Mouse (Mus musculus) heart, embryonic 15.5 days (tissue): Measurements from ENCODE around the gene Grm1. TPM values are rescaled to one million over a fixed set of nuclear protein-coding genes. Genes with fewer than 3 reads are reported as not detected.

Experiments
- ATAC-seq: fragments of 200-750 bp; cut with Nextera tagmentation; replicated peaks from 2 replicates; pipeline ENCODE4 v1.8.0; 2017; ENCODE audit warnings: low read depth, moderate TSS enrichment; ENCODE audit not compliant: insufficient number of reproducible peaks, insufficient read depth, low FRiP score
- H3K27ac ChIP-seq: fragments of 300-500 bp; sonication (generic); 2 replicates; pipeline ENCODE4 v1.5.1; 2015; ENCODE audit warnings: mild to moderate bottlenecking, inconsistent platforms
- H3K27me3 ChIP-seq: fragments of 300-500 bp; sonication (generic); 2 replicates; pipeline ENCODE4 v1.6.1; 2015; ENCODE audit warnings: inconsistent platforms
- H3K36me3 ChIP-seq: fragments of 300-500 bp; sonication (generic); 2 replicates; pipeline ENCODE4 v1.6.1; 2015; ENCODE audit warnings: mild to moderate bottlenecking, inconsistent platforms
- H3K4me1 ChIP-seq: fragments of 300-500 bp; sonication (generic); replicated peaks from 2 replicates; pipeline ENCODE4 v1.6.1; 2015; ENCODE audit warnings: inconsistent platforms
- H3K4me2 ChIP-seq: fragments of 300-500 bp; sonication (generic); 2 replicates; pipeline ENCODE4 v1.6.1; 2015; ENCODE audit warnings: inconsistent platforms, mild to moderate bottlenecking, moderate library complexity
- H3K4me3 ChIP-seq: fragments of 300-500 bp; sonication (generic); 2 replicates; pipeline ENCODE4 v1.5.1; 2015; ENCODE audit warnings: mild to moderate bottlenecking, inconsistent platforms
- H3K9ac ChIP-seq: fragments of 300-500 bp; sonication (generic); 2 replicates; pipeline ENCODE4 v1.6.1; 2015; ENCODE audit warnings: mild to moderate bottlenecking, inconsistent platforms
- H3K9me3 ChIP-seq: fragments of 300-500 bp; sonication (generic); replicated peaks from 2 replicates; pipeline ENCODE4 v1.6.1; 2016; ENCODE audit warnings: inconsistent platforms
- WGBS: fragments of 180-500 bp; shearing (Covaris S2); methylation state at CpG from one replicate; pipeline ENCODE4 v1.1.7; 2015; ENCODE audit warnings: mixed read lengths; 5-methylcytosine and 5-hydroxymethylcytosine counted together
- polyA plus RNA-seq: library from polyadenylated mRNA; unstranded; fragments of >200 nt; fragmentation: Nextera tagmentation; extraction: Ambion mirVana; gene quantifications from 2 replicates; pipeline ENCODE4 v1.2.1, GENCODE M21; 2015

Gene Grm1
- polyA plus RNA-seq, 1 experiment from 2014 or later: 0.08 TPM

- no peak for ATAC-seq
- H3K4me3 ChIP-seq: no peak overlapping the region
- 59% methylated on average over 2 of the region's 2 CpGs for WGBS
- H3K27ac ChIP-seq: no peak overlapping the region
- no peaks in the 10 kb centered on the region for H3K36me3 ChIP-seq
- H3K4me2 ChIP-seq: no peak overlapping the region
- H3K27me3 ChIP-seq: no peaks in the 10 kb centered on the region
- no peaks in the 10 kb centered on the region for H3K4me1 ChIP-seq
- H3K9ac ChIP-seq: no peak overlapping the region
- no peaks in the 10 kb centered on the region for H3K9me3 ChIP-seq
Measured at GRCm38 (mm10) chr10:10760801-10761200, 321.4 kb downstream of the Grm1 start.

DNA sequence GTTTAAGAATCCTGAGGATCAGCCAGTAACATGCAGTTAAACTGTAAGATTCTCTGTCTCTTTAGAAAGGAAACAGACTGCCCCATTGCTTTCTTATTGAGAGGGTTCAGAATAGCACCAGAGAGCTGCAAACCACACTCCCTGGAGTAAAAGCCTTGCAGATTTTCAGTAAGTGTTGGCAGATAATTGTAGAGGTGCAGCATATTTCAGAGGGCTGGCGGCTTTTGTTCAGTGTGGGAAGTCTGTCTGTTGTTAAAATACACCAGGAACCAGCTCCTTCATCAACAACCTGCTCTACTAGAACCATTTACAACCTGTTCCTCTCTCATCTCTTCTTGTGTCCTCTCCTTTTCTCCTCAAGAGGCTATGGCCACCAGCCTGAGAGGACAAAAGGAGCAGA, 331.1 kb downstream of the Grm1 start:
- no peak overlapping the region for H3K27ac ChIP-seq
- H3K9me3 ChIP-seq: no peaks in the 10 kb centered on the region
- WGBS: 56% methylated on average over 1 of the region's 1 CpGs
- H3K4me2 ChIP-seq: no peak overlapping the region
- H3K9ac ChIP-seq: no peak overlapping the region
- no peak overlapping the region for H3K4me3 ChIP-seq
- no peaks in the 10 kb centered on the region for H3K36me3 ChIP-seq
- no peak for ATAC-seq
- H3K4me1 ChIP-seq: no peaks in the 10 kb centered on the region
- no peaks in the 10 kb centered on the region for H3K27me3 ChIP-seq

DNA sequence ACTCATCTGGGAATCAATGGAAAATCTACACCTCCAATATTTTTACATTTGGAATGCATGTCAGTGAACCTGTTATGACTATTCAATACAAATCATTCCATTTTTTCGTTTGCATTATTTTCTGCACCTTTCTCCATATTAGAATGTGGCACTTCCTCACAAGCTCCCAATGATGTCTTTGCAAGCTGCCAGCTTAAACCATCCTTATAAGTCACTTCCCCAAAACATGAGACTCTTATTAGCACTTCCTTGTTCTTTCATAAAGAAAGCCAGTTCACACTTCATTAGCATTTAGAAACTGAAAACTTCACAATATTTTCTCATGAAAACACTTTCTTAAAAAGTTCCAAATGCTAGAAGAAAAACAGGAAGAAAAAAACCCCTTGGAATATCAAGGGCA, 338.1 kb downstream of the Grm1 start:
- 51% methylated on average over 1 of the region's 1 CpGs for WGBS
- no peak overlapping the region for H3K9ac ChIP-seq

DNA sequence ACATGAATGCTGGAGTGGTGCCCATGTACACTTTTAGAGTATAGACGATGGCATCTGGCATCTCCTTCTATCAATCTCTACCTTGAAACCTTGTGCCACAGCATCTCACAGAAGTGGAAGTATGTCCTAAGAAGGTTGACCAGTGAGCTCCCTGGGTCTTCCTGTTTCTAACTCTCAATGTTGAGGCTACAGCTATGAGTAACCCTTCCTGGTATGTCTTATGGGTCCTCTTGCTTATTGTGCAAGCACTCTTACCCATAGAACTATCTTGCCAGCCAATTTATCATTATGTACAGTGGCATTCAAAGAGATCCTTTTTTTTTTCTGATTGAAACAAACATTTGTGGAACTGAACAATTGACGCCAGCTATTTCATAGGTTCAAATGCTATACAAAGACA, 340.0 kb downstream of the Grm1 start:
- Histone ChIP-seq H3K9ac (no peak overlapping the region), H3K4me2 (no peak overlapping the region), H3K4me1 (0 out of 2 replicates have a peak, but pooled peaks cover 2% of the 10 kb centered on the region), H3K9me3 (no peaks in the 10 kb centered on the region), H3K27me3 (no peaks in the 10 kb centered on the region), H3K36me3 (no peaks in the 10 kb centered on the region), H3K27ac (no peak overlapping the region), H3K4me3 (no peak overlapping the region)
- no peak for ATAC-seq
- WGBS: 88% methylated on average over 2 of the region's 2 CpGs

More for the DNA sequence above, 338.1 kb downstream of the Grm1 start:
- Histone ChIP-seq H3K4me1 (no peaks in the 10 kb centered on the region), H3K27me3 (no peaks in the 10 kb centered on the region), H3K4me3 (no peak overlapping the region), H3K4me2 (no peak overlapping the region), H3K27ac (no peak overlapping the region), H3K36me3 (no peaks in the 10 kb centered on the region), H3K9me3 (no peaks in the 10 kb centered on the region)
- ATAC-seq: no peak

GRCm38 (mm10) chr10:10741314-10741713, 340.8 kb downstream of the Grm1 start:
- Histone ChIP-seq H3K4me3 (no peak overlapping the region), H3K4me2 (no peak overlapping the region), H3K9ac (no peak overlapping the region), H3K36me3 (no peaks in the 10 kb centered on the region), H3K9me3 (no peaks in the 10 kb centered on the region), H3K4me1 (0 out of 2 replicates have a peak, but pooled peaks cover 2% of the 10 kb centered on the region), H3K27ac (no peak overlapping the region), H3K27me3 (no peaks in the 10 kb centered on the region)
- 87% methylated on average over 5 of the region's 5 CpGs for WGBS
- no peak for ATAC-seq

DNA sequence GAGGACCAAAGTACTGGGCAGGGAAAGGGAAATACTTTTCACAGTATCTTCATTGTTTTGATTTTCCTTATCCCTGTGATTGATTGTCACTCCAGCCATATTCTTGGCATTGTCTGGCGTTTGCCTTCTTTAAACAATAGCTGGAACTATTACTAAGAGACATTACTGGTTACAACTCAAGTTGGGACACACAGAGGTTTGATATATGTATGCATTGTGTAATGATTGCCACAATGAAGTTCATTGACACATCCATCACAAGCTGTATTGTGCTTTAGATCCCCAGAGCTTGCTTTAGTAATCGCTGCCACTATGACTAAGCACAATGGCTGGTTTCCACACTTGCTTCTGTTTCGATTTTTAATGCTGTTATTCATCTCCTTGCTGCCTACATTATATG, 341.4 kb downstream of the Grm1 start:
- Histone ChIP-seq H3K4me3 (no peak overlapping the region), H3K4me2 (no peak overlapping the region), H3K9ac (no peak overlapping the region), H3K27ac (no peak overlapping the region), H3K36me3 (no peaks in the 10 kb centered on the region), H3K9me3 (no peaks in the 10 kb centered on the region), H3K4me1 (0 out of 2 replicates have a peak, but pooled peaks cover 2% of the 10 kb centered on the region), H3K27me3 (no peaks in the 10 kb centered on the region)
- 66% methylated on average over 3 of the region's 3 CpGs for WGBS
- no peak for ATAC-seq

DNA sequence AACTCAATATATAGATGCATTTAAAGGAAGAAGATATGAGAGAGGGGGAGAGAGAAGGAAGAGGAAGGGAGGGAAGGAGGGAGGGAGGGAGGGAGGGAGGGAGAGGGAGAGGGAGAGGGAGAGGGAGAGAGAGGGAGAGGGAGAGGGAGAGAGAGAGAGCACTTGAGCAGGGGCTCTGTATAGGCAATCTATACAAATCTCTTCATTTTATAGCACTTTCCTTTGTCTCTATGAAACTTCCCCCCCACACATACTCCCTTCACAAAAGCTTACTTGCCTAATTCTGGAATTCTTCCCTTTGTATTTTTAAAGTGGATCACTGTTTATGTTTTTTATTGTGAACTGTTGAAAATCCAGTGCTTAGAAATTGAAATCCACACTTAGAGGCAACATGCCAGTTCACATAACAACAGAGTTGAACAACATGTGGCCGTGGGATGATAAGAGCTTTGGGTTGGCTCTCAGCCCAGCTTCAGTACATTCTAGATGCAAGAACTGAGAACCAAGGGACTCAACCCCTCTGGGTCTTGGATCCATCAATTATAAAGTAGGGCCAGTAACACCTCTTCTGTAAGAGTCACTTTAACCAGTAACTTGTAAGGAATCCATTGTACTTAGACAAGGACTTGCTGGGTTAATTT, 345.0 kb downstream of the Grm1 start:
- Histone ChIP-seq H3K4me2 (no peak overlapping the region), H3K36me3 (no peaks in the 10 kb centered on the region), H3K27me3 (no peaks in the 10 kb centered on the region), H3K9me3 (no peaks in the 10 kb centered on the region), H3K4me3 (no peak overlapping the region), H3K9ac (no peak overlapping the region), H3K27ac (no peak overlapping the region), H3K4me1 (0 out of 2 replicates have a peak, but pooled peaks cover 2% of the 10 kb centered on the region)
- no peak for ATAC-seq
- WGBS: 4% methylated on average over 1 of the region's 1 CpGs

DNA sequence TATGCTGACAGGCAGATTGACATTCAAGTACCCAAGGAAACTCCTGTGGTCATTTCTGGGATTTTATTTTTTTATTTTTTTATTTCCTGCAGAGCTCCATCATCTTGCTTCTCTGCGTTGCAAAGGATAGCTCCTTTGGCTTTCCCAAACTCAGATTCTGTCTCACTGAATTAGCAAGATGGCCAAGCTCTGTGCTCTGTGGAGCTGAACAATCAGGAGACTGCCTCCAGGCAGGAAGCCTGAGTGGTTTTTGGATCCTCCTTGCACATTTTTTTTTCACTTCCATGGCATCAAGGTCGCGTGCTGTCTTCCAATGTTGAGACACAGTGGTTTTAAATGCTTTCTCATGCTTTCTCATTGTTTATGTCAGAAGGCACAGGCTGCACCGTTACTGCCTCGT, 347.6 kb downstream of the Grm1 start:
- Histone ChIP-seq H3K27ac (no peak overlapping the region), H3K4me2 (no peak overlapping the region), H3K4me3 (no peak overlapping the region), H3K27me3 (no peaks in the 10 kb centered on the region), H3K9me3 (no peaks in the 10 kb centered on the region), H3K36me3 (no peaks in the 10 kb centered on the region), H3K9ac (no peak overlapping the region), H3K4me1 (0 out of 2 replicates have a peak, but pooled peaks cover 2% of the 10 kb centered on the region)
- no peak for ATAC-seq
- 63% methylated on average over 5 of the region's 5 CpGs for WGBS

GRCm38 (mm10) chr10:10733092-10733491, 349.1 kb downstream of the Grm1 start:
- no peak for ATAC-seq
- H3K27me3 ChIP-seq: no peaks in the 10 kb centered on the region
- no peak overlapping the region for H3K4me3 ChIP-seq
- no peaks in the 10 kb centered on the region for H3K36me3 ChIP-seq
- WGBS: 70% methylated on average over 5 of the region's 5 CpGs
- H3K4me2 ChIP-seq: no peak overlapping the region
- H3K27ac ChIP-seq: no peak overlapping the region
- 0 out of 2 replicates have a peak, but pooled peaks cover 2% of the 10 kb centered on the region for H3K4me1 ChIP-seq
- no peaks in the 10 kb centered on the region for H3K9me3 ChIP-seq
- no peak overlapping the region for H3K9ac ChIP-seq

GRCm38 (mm10) chr10:10726501-10726900, 355.7 kb downstream of the Grm1 start:
- Histone ChIP-seq H3K4me3 (no peak overlapping the region), H3K4me1 (no peaks in the 10 kb centered on the region), H3K27me3 (no peaks in the 10 kb centered on the region), H3K27ac (no peak overlapping the region), H3K36me3 (no peaks in the 10 kb centered on the region), H3K9me3 (no peaks in the 10 kb centered on the region), H3K4me2 (no peak overlapping the region), H3K9ac (no peak overlapping the region)
- no peak for ATAC-seq
- 70% methylated on average over 3 of the region's 3 CpGs for WGBS

DNA sequence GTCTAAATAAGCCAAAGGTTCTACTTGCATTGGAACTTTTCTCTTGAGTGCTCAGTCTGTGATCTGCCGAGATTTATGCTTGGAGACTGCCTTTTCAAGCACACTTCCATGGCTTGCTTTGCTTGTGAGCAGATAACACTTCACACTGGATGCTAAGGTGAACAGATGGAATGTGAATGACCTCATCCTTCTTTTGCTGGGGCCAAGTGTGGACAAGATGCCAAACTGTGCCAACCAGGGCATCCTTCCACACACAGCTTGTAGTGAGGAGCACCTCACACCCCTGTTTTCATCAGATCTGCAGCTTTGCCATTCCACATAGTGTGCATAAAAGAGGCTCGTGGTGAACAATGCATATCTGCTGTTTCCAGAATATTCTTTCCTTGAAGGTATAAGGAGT, 371.3 kb downstream of the Grm1 start:
- no peak for ATAC-seq
- Histone ChIP-seq H3K4me1 (no peaks in the 10 kb centered on the region), H3K4me2 (no peak overlapping the region), H3K36me3 (no peaks in the 10 kb centered on the region), H3K27ac (no peak overlapping the region), H3K4me3 (no peak overlapping the region), H3K9ac (no peak overlapping the region), H3K27me3 (no peaks in the 10 kb centered on the region), H3K9me3 (no peaks in the 10 kb centered on the region)
- 43% methylated on average over 2 of the region's 2 CpGs for WGBS

DNA sequence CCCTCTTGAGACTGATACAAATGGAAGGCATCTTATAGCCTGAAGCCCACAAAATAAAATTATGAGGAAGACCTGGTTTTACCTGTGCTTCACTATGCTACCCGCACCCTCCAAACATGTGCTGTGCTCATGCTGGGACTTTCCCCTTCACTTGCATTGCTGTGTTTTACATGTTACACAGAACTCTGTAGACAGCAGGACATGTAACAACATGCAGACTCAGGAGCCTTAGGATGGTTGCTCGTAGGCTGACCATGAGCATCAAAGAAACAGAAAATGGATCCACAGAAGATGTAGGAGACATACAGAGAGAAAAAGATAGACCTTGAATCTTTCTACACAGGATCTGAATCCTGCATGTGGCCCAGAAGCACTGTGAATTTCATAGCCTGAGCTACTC, 371.8 kb downstream of the Grm1 start:
- H3K4me2 ChIP-seq: no peak overlapping the region
- no peak overlapping the region for H3K9ac ChIP-seq
- no peak overlapping the region for H3K27ac ChIP-seq
- no peaks in the 10 kb centered on the region for H3K27me3 ChIP-seq
- no peaks in the 10 kb centered on the region for H3K36me3 ChIP-seq
- no peak for ATAC-seq
- H3K4me1 ChIP-seq: no peaks in the 10 kb centered on the region
- H3K4me3 ChIP-seq: no peak overlapping the region
- 86% methylated on average over 2 of the region's 2 CpGs for WGBS
- H3K9me3 ChIP-seq: no peaks in the 10 kb centered on the region
